Mouse (Mus musculus) olfactory bulb, adult 2 months (tissue): ENCODE measurements around the gene Shisa8.
A peak's percentile ranks its signal among the peaks of the same experiment; 100 is the strongest.

Experiments
- CTCF ChIP-seq: fragments of 200-500 bp; IDR thresholded peaks from 2 replicates; pipeline ENCODE4 v1.5.1; 2012; ENCODE audit warnings: low read depth, mild to moderate bottlenecking, low read length, moderate library complexity; ENCODE audit not compliant: insufficient read depth
- POLR2A ChIP-seq: fragments of 200-500 bp; IDR thresholded peaks from 2 replicates; pipeline ENCODE4 v1.6.1; 2012; ENCODE audit warnings: mild to moderate bottlenecking, low read depth, low read length, moderate library complexity; ENCODE audit not compliant: insufficient read depth

DNA sequence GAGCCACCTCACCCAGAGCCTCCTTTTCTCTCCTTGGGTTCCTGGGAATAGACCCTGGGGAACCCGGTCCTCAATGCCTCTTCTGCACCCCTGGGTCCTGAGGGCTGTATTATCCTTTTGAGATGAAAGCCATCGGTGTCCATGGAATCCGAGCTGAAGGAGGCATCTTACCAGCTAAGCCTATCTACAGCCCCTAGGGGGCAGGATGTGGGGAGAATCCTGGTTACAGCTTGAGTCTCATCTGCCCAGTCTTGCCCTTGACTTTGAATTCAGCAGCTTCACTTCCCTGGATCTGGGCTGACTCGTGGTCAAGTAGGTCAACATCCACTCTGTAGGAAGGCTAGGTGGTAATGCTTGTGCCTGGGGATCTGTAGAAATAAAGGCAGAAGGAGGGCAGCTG lies 42.6 kb upstream of the Shisa8 start:
- TF ChIP-seq POLR2A, result 0 out of 2 replicates have a peak, but pooled peaks have one; percentile 13
- peak; percentile 46 for TF ChIP-seq CTCF
